Mouse (Mus musculus) embryonic facial prominence, embryonic 11.5 days (tissue): ENCODE measurements around the gene Zfp146. TPM values are rescaled to one million over a fixed set of nuclear protein-coding genes. Genes with fewer than 3 reads are reported as not detected.
"Not testable (repeated sequence)": the region's sequence is repeated elsewhere in the genome, so short reads cannot be mapped to it uniquely, and the experiment has no call there.

ENCODE experiments used
- ATAC-seq: fragments of 200-750 bp; cut with Nextera tagmentation; replicated peaks from 2 replicates; pipeline ENCODE4 v1.8.0; 2017; ENCODE audit warnings: low read depth; ENCODE audit not compliant: insufficient number of reproducible peaks, low FRiP score, low TSS enrichment
- DNase-seq: peaks from one replicate; pipeline ENCODE4 v3.0.0-alpha.2; 2015; ENCODE audit warnings: low spot score
- H3K27ac ChIP-seq: fragments of 300-500 bp; sonication (generic); replicated peaks from 2 replicates; pipeline ENCODE4 v1.5.1; 2014; ENCODE audit warnings: mild to moderate bottlenecking, low read depth, low read length, control low read depth
- H3K27me3 ChIP-seq: fragments of 300-500 bp; sonication (generic); 2 replicates; pipeline ENCODE4 v1.6.1; 2014; ENCODE audit warnings: mild to moderate bottlenecking, low read length, moderate library complexity, mixed read lengths; ENCODE audit not compliant: control insufficient read depth, insufficient read depth
- H3K36me3 ChIP-seq: fragments of 300-500 bp; sonication (generic); replicated peaks from 2 replicates; pipeline ENCODE4 v1.6.1; 2014; ENCODE audit warnings: low read depth, mild to moderate bottlenecking, low read length, moderate library complexity, mixed read lengths; ENCODE audit not compliant: control insufficient read depth, insufficient read depth
- H3K4me1 ChIP-seq: fragments of 300-500 bp; sonication (generic); 2 replicates; pipeline ENCODE4 v1.6.1; 2014; ENCODE audit warnings: low read length, mixed read lengths; ENCODE audit not compliant: control insufficient read depth, insufficient read depth
- H3K4me2 ChIP-seq: fragments of 300-500 bp; sonication (generic); 2 replicates; pipeline ENCODE4 v1.6.1; 2014; ENCODE audit warnings: low read depth, mild to moderate bottlenecking, control low read depth, low read length, moderate library complexity
- H3K4me3 ChIP-seq: fragments of 300-500 bp; sonication (generic); 2 replicates; pipeline ENCODE4 v1.5.1; 2014; ENCODE audit warnings: low read depth, low read length, control low read depth
- H3K9ac ChIP-seq: fragments of 300-500 bp; sonication (generic); replicated peaks from 2 replicates; pipeline ENCODE4 v1.6.1; 2014; ENCODE audit warnings: mild to moderate bottlenecking, control low read depth, low read length
- H3K9me3 ChIP-seq: fragments of 300-500 bp; sonication (generic); replicated peaks from 2 replicates; pipeline ENCODE4 v1.6.1; 2016; ENCODE audit warnings: mild to moderate bottlenecking, low read length, inconsistent platforms, mixed read lengths; ENCODE audit not compliant: control insufficient read depth
- WGBS: fragments of 180-500 bp; shearing (Covaris S2); extraction: QIAGEN DNeasy Blood & Tissue Kit; methylation state at CpG from one replicate; pipeline ENCODE4 v1.1.7; 2014; 5-methylcytosine and 5-hydroxymethylcytosine counted together
- polyA plus RNA-seq: library from polyadenylated mRNA; unstranded; fragments of >200 nt; fragmentation: Nextera tagmentation; extraction: Ambion mirVana; gene quantifications from 2 replicates; pipeline ENCODE4 v1.2.1, GENCODE M21; 2014

Gene Zfp146
- polyA plus RNA-seq, 1 experiment from 2014 or later, result 23.0 TPM

GRCm38 (mm10) chr7:30204380-30204779 is 34.8 kb upstream of the Zfp146 start:
- Histone ChIP-seq H3K4me3 (no peak overlapping the region), H3K9ac (no peak overlapping the region), H3K27me3 (no peaks in the 10 kb centered on the region), H3K27ac (no peak overlapping the region), H3K4me1 (no peaks in the 10 kb centered on the region), H3K4me2 (no peak overlapping the region), H3K9me3 (no peaks in the 10 kb centered on the region), H3K36me3 (no peaks in the 10 kb centered on the region)
- DNase-seq, result no peak
- ATAC-seq, result no peak
- WGBS, result 55% methylated on average over 8 of the region's 8 CpGs

- no peak overlapping the region for H3K27ac ChIP-seq
- 70% methylated on average over 11 of the region's 11 CpGs for WGBS
- H3K4me3 ChIP-seq, result no peak overlapping the region
- H3K9ac ChIP-seq, result no peak overlapping the region
- no peaks in the 10 kb centered on the region for H3K36me3 ChIP-seq
- ATAC-seq (no peak), DNase-seq (no peak)
- no peak overlapping the region for H3K4me2 ChIP-seq
- no peaks in the 10 kb centered on the region for H3K27me3 ChIP-seq
- no peaks in the 10 kb centered on the region for H3K9me3 ChIP-seq
- H3K4me1 ChIP-seq, result no peaks in the 10 kb centered on the region
These were observed 33.5 kb upstream of the Zfp146 start for GRCm38 (mm10) chr7:30202895-30203690.

- not testable (repeated sequence) for DNase-seq, H3K36me3 ChIP-seq, H3K27ac ChIP-seq, H3K27me3 ChIP-seq, H3K4me1 ChIP-seq, H3K4me3 ChIP-seq, H3K9me3 ChIP-seq, H3K9ac ChIP-seq, ATAC-seq, H3K4me2 ChIP-seq
- 85% methylated on average over 5 of the region's 5 CpGs for WGBS
These were observed 31.1 kb upstream of the Zfp146 start for GRCm38 (mm10) chr7:30200661-30201060.

- no peak overlapping the region for H3K27ac ChIP-seq
- H3K4me1 ChIP-seq, result no peaks in the 10 kb centered on the region
- H3K4me2 ChIP-seq, result no peak overlapping the region
- ATAC-seq (no peak), DNase-seq (no peak)
- no peak overlapping the region for H3K9ac ChIP-seq
- no peaks in the 10 kb centered on the region for H3K27me3 ChIP-seq
- no peaks in the 10 kb centered on the region for H3K9me3 ChIP-seq
- 72% methylated on average over 5 of the region's 5 CpGs for WGBS
- H3K4me3 ChIP-seq, result no peak overlapping the region
- no peaks in the 10 kb centered on the region for H3K36me3 ChIP-seq
These were observed 30.6 kb upstream of the Zfp146 start for GRCm38 (mm10) chr7:30200200-30200599.

- Histone ChIP-seq H3K36me3 (no peaks in the 10 kb centered on the region), H3K9me3 (no peaks in the 10 kb centered on the region), H3K27me3 (no peaks in the 10 kb centered on the region), H3K4me2 (no peak overlapping the region), H3K9ac (no peak overlapping the region), H3K27ac (no peak overlapping the region), H3K4me3 (no peak overlapping the region), H3K4me1 (no peaks in the 10 kb centered on the region)
- ATAC-seq, result no peak
- DNase-seq, result no peak
- WGBS, result 78% methylated on average over 18 of the region's 18 CpGs
These were observed 30.1 kb upstream of the Zfp146 start for GRCm38 (mm10) chr7:30199498-30200139.

GRCm38 (mm10) chr7:30198481-30198971 is 29.0 kb upstream of the Zfp146 start, which contains the start of gene Capns1:
Capns1 (minus strand) TSS chr7:30198811.
- no peaks in the 10 kb centered on the region for H3K36me3 ChIP-seq
- ATAC-seq (no peak), DNase-seq (peak; percentile 92)
- no peak within 1 kb of the TSS for H3K27ac ChIP-seq
- 6% methylated on average over 8 of the region's 8 CpGs for WGBS
- no peak within 1 kb of the TSS for H3K4me3 ChIP-seq
- no peaks in the 10 kb centered on the region; the same call in 1 of the 2 replicates for H3K4me1 ChIP-seq
- H3K9me3 ChIP-seq, result no peaks in the 10 kb centered on the region
- H3K9ac ChIP-seq, result no peak within 1 kb of the TSS
- no peak within 1 kb of the TSS for H3K4me2 ChIP-seq
- no peaks in the 10 kb centered on the region for H3K27me3 ChIP-seq

- Histone ChIP-seq H3K4me3 (no peak overlapping the region), H3K36me3 (no peaks in the 10 kb centered on the region), H3K27me3 (no peaks in the 10 kb centered on the region), H3K9ac (no peak overlapping the region), H3K4me2 (no peak overlapping the region), H3K27ac (no peak overlapping the region), H3K4me1 (peaks cover 3% of the 10 kb centered on the region), H3K9me3 (no peaks in the 10 kb centered on the region)
- WGBS, result 61% methylated on average over 5 of the region's 5 CpGs
- no peak for DNase-seq
- no peak for ATAC-seq
These were observed 28.1 kb upstream of the Zfp146 start for GRCm38 (mm10) chr7:30197592-30198129.

GRCm38 (mm10) chr7:30196171-30196570 is 26.6 kb upstream of the Zfp146 start:
- no peak for ATAC-seq
- Histone ChIP-seq H3K4me1 (peaks cover 3% of the 10 kb centered on the region), H3K27me3 (no peaks in the 10 kb centered on the region), H3K9me3 (no peaks in the 10 kb centered on the region), H3K27ac (no peak overlapping the region), H3K4me2 (no peak overlapping the region), H3K36me3 (no peaks in the 10 kb centered on the region; the same call in 1 of the 2 replicates), H3K9ac (no peak overlapping the region), H3K4me3 (no peak overlapping the region)
- no peak for DNase-seq
- WGBS, result 84% methylated on average over 6 of the region's 6 CpGs
